Mouse (Mus musculus): ENCODE results near the gene Pom121l12. TPM values are rescaled to one million over a fixed set of nuclear protein-coding genes. Genes with fewer than 3 reads are reported as not detected.

Pom121l12 gene
- polyA plus RNA-seq (2015; fragmentation: Nextera tagmentation; extraction: Ambion mirVana), result not detected in 2 replicates

DNA sequence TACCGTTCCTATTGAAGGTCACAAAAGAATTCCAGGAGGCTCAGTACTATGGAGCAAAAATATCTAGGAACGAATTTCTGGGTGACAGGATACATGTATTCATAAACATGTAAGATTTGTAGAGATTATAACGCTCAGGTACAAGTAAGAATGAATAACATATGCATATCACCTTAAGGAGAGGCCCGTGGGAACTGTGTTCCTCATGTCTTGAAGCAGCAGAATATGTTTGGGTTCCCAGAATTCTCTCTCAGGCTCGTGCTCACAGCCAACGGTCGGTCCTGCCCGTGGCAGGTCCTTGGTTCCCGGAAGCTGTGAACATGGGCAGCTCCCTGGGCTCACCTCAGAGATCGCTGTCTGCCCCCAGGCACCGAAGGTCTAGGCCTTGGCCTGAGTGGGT lies at the start of gene Pom121l12:
Gene Pom121l12, plus strand, starts transcription at position 301 of the 400 bp plus-strand sequence.
- no peak for ATAC-seq (ENCODE audit: extremely low read depth, insufficient number of reproducible peaks, low FRiP score, low TSS enrichment)
- no peaks in the 10 kb centered on the region for H3K9me3 ChIP-seq
- H3K4me3 ChIP-seq, result no peak within 1 kb of the TSS
- WGBS, result 82% methylated on average over 11 of the region's 11 CpGs
- no peaks in the 10 kb centered on the region for H3K27me3 ChIP-seq (replicated peaks)
- H3K36me3 ChIP-seq, result no peaks in the 10 kb centered on the region
- H3K9ac ChIP-seq, result no peak within 1 kb of the TSS
- no peaks in the 10 kb centered on the region for H3K4me1 ChIP-seq
- H3K4me2 ChIP-seq, result no peak within 1 kb of the TSS
- H3K27ac ChIP-seq (replicated peaks), result no peak within 1 kb of the TSS

DNA sequence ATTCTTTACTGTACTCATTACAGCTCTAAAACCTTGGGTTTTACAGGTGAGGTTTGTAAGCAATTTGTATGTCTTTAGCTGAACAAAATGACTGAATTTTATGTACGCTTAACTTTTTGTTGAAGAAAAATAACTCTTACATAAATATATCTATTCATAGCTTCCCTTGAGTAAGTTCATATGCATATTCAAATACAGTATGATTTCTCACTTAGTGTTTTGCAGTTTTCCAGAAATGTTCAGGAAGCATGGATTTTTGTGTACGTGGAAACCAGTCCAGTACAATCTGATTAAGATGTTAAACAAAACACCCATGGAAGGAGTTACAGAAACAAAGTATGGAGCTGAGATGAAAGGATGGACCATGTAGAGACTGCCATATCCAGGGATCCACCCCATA lies 12.8 kb downstream of the Pom121l12 start:
- Histone ChIP-seq H3K4me2 (no peak overlapping the region), H3K9me3 (no peaks in the 10 kb centered on the region), H3K36me3 (no peaks in the 10 kb centered on the region), H3K4me1 (no peaks in the 10 kb centered on the region), H3K4me3 (no peak overlapping the region), H3K27ac (replicated peaks) (no peak overlapping the region), H3K9ac (no peak overlapping the region), H3K27me3 (replicated peaks) (no peaks in the 10 kb centered on the region)
- no peak for ATAC-seq (ENCODE audit: extremely low read depth, insufficient number of reproducible peaks, low FRiP score, low TSS enrichment)
- 84% methylated on average over 2 of the region's 2 CpGs for whole genome bisulfite sequencing
